Mouse (Mus musculus) limb, embryonic 11.5 days (tissue): ENCODE measurements at regions not wholly inside any gene's neighbourhood (a gene's known extent, or its start where the extent isn't known, plus 50 kb on each side); places are given as distances from the start of the nearest gene placed in this dataset.

Experiments
- ATAC-seq: fragments of 200-750 bp; cut with Nextera tagmentation; 2 replicates; pipeline ENCODE4 v1.8.0; 2017; ENCODE audit warnings: low read depth; ENCODE audit not compliant: insufficient number of reproducible peaks, low FRiP score, low TSS enrichment
- DNase-seq: peaks from one replicate; pipeline ENCODE4 v3.0.0-alpha.2; 2015; ENCODE audit warnings: low spot score
- H3K27ac ChIP-seq: fragments of 300-500 bp; sonication (generic); replicated peaks from 2 replicates; pipeline ENCODE4 v1.5.1; 2014; ENCODE audit warnings: low read depth, mild to moderate bottlenecking, low read length
- H3K27me3 ChIP-seq: fragments of 300-500 bp; sonication (generic); 2 replicates; pipeline ENCODE4 v1.6.1; 2014; ENCODE audit warnings: mild to moderate bottlenecking, low read length, mixed read lengths; ENCODE audit not compliant: control insufficient read depth, insufficient read depth
- H3K36me3 ChIP-seq: fragments of 300-500 bp; sonication (generic); 2 replicates; pipeline ENCODE4 v1.6.1; 2014; ENCODE audit warnings: mild to moderate bottlenecking, low read length, moderate library complexity, mixed read lengths; ENCODE audit not compliant: control insufficient read depth, insufficient read depth
- H3K4me1 ChIP-seq: fragments of 300-500 bp; sonication (generic); 2 replicates; pipeline ENCODE4 v1.6.1; 2014; ENCODE audit warnings: low read length, mixed read lengths; ENCODE audit not compliant: control insufficient read depth, insufficient read depth
- H3K4me2 ChIP-seq: fragments of 300-500 bp; sonication (generic); 2 replicates; pipeline ENCODE4 v1.6.1; 2014; ENCODE audit warnings: low read depth, mild to moderate bottlenecking, moderate library complexity; ENCODE audit not compliant: severe bottlenecking
- H3K4me3 ChIP-seq: fragments of 300-500 bp; sonication (generic); 2 replicates; pipeline ENCODE4 v1.5.1; 2014; ENCODE audit warnings: low read depth, low read length
- H3K9ac ChIP-seq: fragments of 300-500 bp; sonication (generic); 2 replicates; pipeline ENCODE4 v1.6.1; 2014; ENCODE audit warnings: mild to moderate bottlenecking, low read length
- H3K9me3 ChIP-seq: fragments of 300-500 bp; sonication (generic); 2 replicates; pipeline ENCODE4 v1.6.1; 2016; ENCODE audit warnings: low read length; ENCODE audit not compliant: control insufficient read depth
- WGBS: fragments of 180-500 bp; shearing (Covaris S2); extraction: QIAGEN DNeasy Blood & Tissue Kit; methylation state at CpG from one replicate; pipeline ENCODE4 v1.1.7; 2014; 5-methylcytosine and 5-hydroxymethylcytosine counted together

DNA sequence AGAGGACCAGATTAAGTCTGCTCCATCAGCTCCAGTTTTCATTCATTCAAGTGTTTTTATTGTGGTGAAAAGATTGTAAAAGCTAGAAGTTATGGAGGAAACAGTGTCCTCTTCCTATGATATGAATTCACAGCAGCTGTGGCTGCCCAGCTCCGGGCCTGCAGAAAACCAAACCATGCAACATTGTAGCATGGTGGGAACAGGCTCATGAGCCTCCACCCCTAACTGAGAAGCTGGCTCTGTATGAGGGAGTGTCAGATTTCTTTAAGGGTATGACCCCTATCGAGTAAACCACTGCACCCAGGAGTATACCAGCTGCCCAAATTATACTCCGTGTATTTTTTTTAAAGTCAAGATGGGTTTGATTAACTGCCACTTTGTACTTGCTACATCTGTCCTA, 189.4 kb downstream of the Atp23 start:
- Histone ChIP-seq H3K36me3 (no peaks in the 10 kb centered on the region), H3K9ac (no peak overlapping the region), H3K27ac (no peak overlapping the region), H3K4me3 (no peak overlapping the region), H3K9me3 (no peaks in the 10 kb centered on the region), H3K4me1 (no peaks in the 10 kb centered on the region), H3K4me2 (no peak overlapping the region), H3K27me3 (no peaks in the 10 kb centered on the region)
- ATAC-seq = no peak
- WGBS = 19% methylated on average over 3 of the region's 3 CpGs
- no peak for DNase-seq

- Histone ChIP-seq H3K4me2 (no peak overlapping the region), H3K9me3 (no peaks in the 10 kb centered on the region), H3K4me1 (no peaks in the 10 kb centered on the region), H3K9ac (no peak overlapping the region), H3K36me3 (no peaks in the 10 kb centered on the region), H3K27me3 (no peaks in the 10 kb centered on the region), H3K27ac (no peak overlapping the region), H3K4me3 (no peak overlapping the region)
- 84% methylated on average over 14 of the region's 14 CpGs for WGBS
- DNase-seq (no peak), ATAC-seq (no peak)
Measured at GRCm38 (mm10) chr10:126709219-126709917, 191.8 kb downstream of the Atp23 start.

GRCm38 (mm10) chr10:126708730-126709129, 192.4 kb downstream of the Atp23 start:
- H3K27ac ChIP-seq = no peak overlapping the region
- H3K9me3 ChIP-seq = no peaks in the 10 kb centered on the region
- H3K27me3 ChIP-seq = no peaks in the 10 kb centered on the region
- WGBS = 88% methylated on average over 4 of the region's 4 CpGs
- H3K4me1 ChIP-seq = no peaks in the 10 kb centered on the region
- H3K9ac ChIP-seq = no peak overlapping the region
- ATAC-seq (no peak), DNase-seq (no peak)
- H3K36me3 ChIP-seq = no peaks in the 10 kb centered on the region
- H3K4me2 ChIP-seq = no peak overlapping the region
- H3K4me3 ChIP-seq = no peak overlapping the region

GRCm38 (mm10) chr10:126708215-126708614, 192.9 kb downstream of the Atp23 start:
- H3K4me3 ChIP-seq = no peak overlapping the region
- no peaks in the 10 kb centered on the region for H3K4me1 ChIP-seq
- ATAC-seq = no peak
- no peak for DNase-seq
- H3K36me3 ChIP-seq = no peaks in the 10 kb centered on the region
- H3K27ac ChIP-seq = no peak overlapping the region
- H3K4me2 ChIP-seq = no peak overlapping the region
- no peaks in the 10 kb centered on the region for H3K9me3 ChIP-seq
- H3K9ac ChIP-seq = no peak overlapping the region
- H3K27me3 ChIP-seq = no peaks in the 10 kb centered on the region
- WGBS = 76% methylated on average over 4 of the region's 4 CpGs

GRCm38 (mm10) chr10:126697086-126697485, 204.1 kb downstream of the Atp23 start:
- H3K9ac ChIP-seq = no peak overlapping the region
- no peaks in the 10 kb centered on the region for H3K9me3 ChIP-seq
- H3K27ac ChIP-seq = no peak overlapping the region
- no peaks in the 10 kb centered on the region for H3K4me1 ChIP-seq
- H3K4me3 ChIP-seq = no peak overlapping the region
- no peaks in the 10 kb centered on the region for H3K27me3 ChIP-seq
- no peaks in the 10 kb centered on the region for H3K36me3 ChIP-seq
- ATAC-seq = no peak
- no peak overlapping the region for H3K4me2 ChIP-seq
- 93% methylated on average over 10 of the region's 10 CpGs for WGBS
- DNase-seq = no peak

GRCm38 (mm10) chr10:126690914-126691673, 210.1 kb downstream of the Atp23 start:
- Histone ChIP-seq H3K27ac (no peak overlapping the region), H3K9me3 (no peaks in the 10 kb centered on the region), H3K4me1 (no peaks in the 10 kb centered on the region), H3K9ac (no peak overlapping the region), H3K27me3 (no peaks in the 10 kb centered on the region), H3K36me3 (no peaks in the 10 kb centered on the region), H3K4me3 (no peak overlapping the region), H3K4me2 (no peak overlapping the region)
- no peak for DNase-seq
- ATAC-seq = 0 out of 2 replicates have a peak, but pooled peaks have one; percentile 17
- 54% methylated on average over 25 of the region's 25 CpGs for WGBS

- Histone ChIP-seq H3K27ac (no peak overlapping the region), H3K9ac (no peak overlapping the region), H3K36me3 (no peaks in the 10 kb centered on the region), H3K4me2 (no peak overlapping the region), H3K27me3 (no peaks in the 10 kb centered on the region), H3K4me3 (no peak overlapping the region), H3K4me1 (no peaks in the 10 kb centered on the region), H3K9me3 (no peaks in the 10 kb centered on the region)
- 10% methylated on average over 12 of the region's 12 CpGs for WGBS
- ATAC-seq (no peak), DNase-seq (no peak)
Measured at GRCm38 (mm10) chr10:126680275-126681184, 220.6 kb downstream of the Atp23 start.
